Mouse (Mus musculus): ENCODE data around the gene Aida. TPM values are rescaled to one million over a fixed set of nuclear protein-coding genes. Genes with fewer than 3 reads are reported as not detected.
"Not testable (repeated sequence)": the region's sequence is repeated elsewhere in the genome, so short reads cannot be mapped to it uniquely, and the experiment has no call there.

Gene Aida
- polyA plus RNA-seq, 1 experiment from 2014 or later, result 53.6 TPM

DNA sequence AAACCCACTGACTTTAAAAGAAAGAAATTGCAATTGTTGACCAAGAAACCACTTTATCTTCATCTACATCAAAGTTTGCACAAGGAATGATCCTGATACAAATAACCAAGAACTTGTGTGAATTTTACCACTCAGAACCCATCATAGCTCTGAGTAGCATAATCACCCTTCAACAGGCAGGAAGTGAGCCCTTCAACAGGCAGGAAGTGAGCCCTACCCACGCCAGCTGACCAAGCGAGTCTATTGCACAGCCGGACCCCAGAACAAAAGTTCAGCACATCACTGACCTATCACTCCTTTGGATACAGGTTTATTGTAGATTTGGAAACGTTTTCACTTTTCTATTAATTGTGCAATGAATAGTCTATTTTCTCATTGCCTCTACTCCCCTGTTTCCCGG lies 26.1 kb downstream of the Aida start:
- H3K9ac ChIP-seq (replicated peaks); H3K27me3 ChIP-seq; H3K4me2 ChIP-seq (replicated peaks); H3K4me3 ChIP-seq (replicated peaks); ATAC-seq; H3K4me1 ChIP-seq (replicated peaks); H3K27ac ChIP-seq; H3K9me3 ChIP-seq: not testable (repeated sequence)
- H3K36me3 ChIP-seq, result peaks cover 73% of the 10 kb centered on the region
- 92% methylated on average over 5 of the region's 5 CpGs for WGBS

- peaks cover 75% of the 10 kb centered on the region for H3K36me3 ChIP-seq
- H3K4me3 ChIP-seq (replicated peaks), result no peak overlapping the region
- ATAC-seq, result no peak
- no peak overlapping the region for H3K4me2 ChIP-seq (replicated peaks)
- no peaks in the 10 kb centered on the region for H3K4me1 ChIP-seq (replicated peaks)
- H3K27ac ChIP-seq, result no peak overlapping the region
- H3K9me3 ChIP-seq, result no peaks in the 10 kb centered on the region; the same call in 1 of the 2 replicates
- no peak overlapping the region for H3K9ac ChIP-seq (replicated peaks)
- 97% methylated on average over 2 of the region's 2 CpGs for WGBS
- no peaks in the 10 kb centered on the region for H3K27me3 ChIP-seq
Measured at GRCm38 (mm10) chr1:183323923-183324322, 27.5 kb downstream of the Aida start.

DNA sequence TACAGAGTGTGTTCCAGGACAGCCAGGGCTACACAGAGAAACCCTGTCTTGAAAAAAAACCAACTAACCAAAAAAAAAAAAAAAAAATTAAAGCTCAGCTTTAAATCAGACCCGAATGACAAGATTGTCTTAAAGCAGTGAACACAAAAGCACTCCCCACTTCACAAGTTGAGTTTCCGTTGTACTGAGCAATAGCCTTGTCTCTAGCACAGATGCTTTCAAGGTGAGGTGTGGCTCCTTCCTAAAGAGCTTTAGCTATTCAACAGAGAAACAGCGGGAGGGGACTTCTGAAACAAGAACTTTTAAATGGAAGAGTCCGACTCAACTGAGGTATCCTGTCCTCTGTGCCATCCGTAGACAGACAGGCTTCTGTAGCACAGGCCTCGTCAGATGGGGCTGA lies 28.0 kb downstream of the Aida start:
- H3K36me3 ChIP-seq, result peaks cover 75% of the 10 kb centered on the region
- no peak overlapping the region for H3K4me3 ChIP-seq (replicated peaks)
- H3K9ac ChIP-seq (replicated peaks), result no peak overlapping the region
- H3K27me3 ChIP-seq, result no peaks in the 10 kb centered on the region
- ATAC-seq, result no peak
- WGBS, result 96% methylated on average over 6 of the region's 6 CpGs
- no peaks in the 10 kb centered on the region; the same call in 1 of the 2 replicates for H3K9me3 ChIP-seq
- no peak overlapping the region for H3K27ac ChIP-seq
- H3K4me2 ChIP-seq (replicated peaks), result no peak overlapping the region
- no peaks in the 10 kb centered on the region for H3K4me1 ChIP-seq (replicated peaks)

- no peak for ATAC-seq
- Histone ChIP-seq H3K36me3 (peaks cover 78% of the 10 kb centered on the region), H3K9ac (replicated peaks) (no peak overlapping the region), H3K27ac (no peak overlapping the region), H3K27me3 (no peaks in the 10 kb centered on the region), H3K9me3 (no peaks in the 10 kb centered on the region; the same call in 1 of the 2 replicates), H3K4me3 (replicated peaks) (no peak overlapping the region), H3K4me2 (replicated peaks) (no peak overlapping the region), H3K4me1 (replicated peaks) (no peaks in the 10 kb centered on the region)
- WGBS, result 95% methylated on average over 8 of the region's 8 CpGs
Measured at GRCm38 (mm10) chr1:183327171-183327570, 30.8 kb downstream of the Aida start.

DNA sequence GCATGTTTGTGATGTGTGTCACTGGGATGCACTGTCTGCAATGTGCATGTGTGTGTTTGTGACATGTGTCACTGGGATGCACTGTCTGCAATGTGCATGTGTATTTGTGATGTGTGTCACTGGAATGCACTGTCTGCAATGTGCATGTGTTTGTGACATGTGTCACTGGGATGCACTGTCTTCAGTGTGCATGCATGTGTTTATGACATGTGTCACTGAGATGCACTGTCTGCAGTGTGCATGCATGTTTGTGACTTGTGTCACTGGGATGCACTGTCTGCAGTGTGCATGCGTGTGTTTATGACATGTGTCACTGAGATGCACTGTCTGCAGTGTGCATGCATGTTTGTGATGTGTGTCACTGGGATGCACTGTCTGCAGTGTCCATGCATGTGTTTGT lies 46.5 kb downstream of the Aida start:
- WGBS, result 94% methylated on average over 1 of the region's 1 CpGs
- Histone ChIP-seq H3K36me3 (peaks cover 39% of the 10 kb centered on the region), H3K4me1 (replicated peaks) (peaks cover 20% of the 10 kb centered on the region)
- not testable (repeated sequence) for H3K4me3 ChIP-seq (replicated peaks); H3K9ac ChIP-seq (replicated peaks); H3K9me3 ChIP-seq; H3K4me2 ChIP-seq (replicated peaks); H3K27me3 ChIP-seq; H3K27ac ChIP-seq; ATAC-seq

GRCm38 (mm10) chr1:183344886-183345816 lies 48.8 kb downstream of the Aida start:
- Histone ChIP-seq H3K4me2 (replicated peaks) (peak overlapping the region; percentile 95), H3K36me3 (peaks cover 41% of the 10 kb centered on the region), H3K9ac (replicated peaks) (peak overlapping the region; percentile 95), H3K27ac (peak overlapping the region; percentile 86), H3K9me3 (no peaks in the 10 kb centered on the region), H3K27me3 (no peaks in the 10 kb centered on the region), H3K4me1 (replicated peaks) (peaks cover 20% of the 10 kb centered on the region), H3K4me3 (replicated peaks) (peak overlapping the region; percentile 98)
- WGBS, result under 1% methylated on average over 72 of the region's 72 CpGs
- ATAC-seq, result peak; percentile 98

DNA sequence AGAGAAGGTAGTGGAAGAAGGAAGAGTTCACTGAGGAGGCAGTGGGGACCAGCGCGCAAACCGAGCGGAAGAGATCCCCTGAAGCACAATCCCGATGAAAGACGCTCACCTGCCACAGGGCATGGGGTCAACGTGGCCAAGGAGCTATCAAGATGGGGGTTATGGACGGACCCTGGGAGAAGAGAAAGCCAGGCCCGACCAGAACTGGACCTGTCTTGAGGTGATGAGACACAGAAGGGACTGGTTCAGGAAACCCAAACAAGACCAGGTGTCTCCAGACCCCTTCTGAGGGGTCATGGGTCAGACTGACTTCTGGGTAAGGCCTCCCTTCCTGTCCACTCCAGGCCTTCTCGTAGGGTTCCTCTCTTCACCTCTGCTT lies 49.4 kb downstream of the Aida start:
- Histone ChIP-seq H3K9me3 (no peaks in the 10 kb centered on the region), H3K9ac (replicated peaks) (peak overlapping the region; percentile 95), H3K4me3 (replicated peaks) (peak overlapping the region; percentile 98), H3K4me2 (replicated peaks) (peak overlapping the region; percentile 95), H3K36me3 (peaks cover 40% of the 10 kb centered on the region), H3K27me3 (no peaks in the 10 kb centered on the region), H3K27ac (peak overlapping the region; percentile 86), H3K4me1 (replicated peaks) (peaks cover 20% of the 10 kb centered on the region)
- WGBS, result 9% methylated on average over 10 of the region's 10 CpGs
- ATAC-seq, result no peak; the same call in 1 of the 2 replicates

DNA sequence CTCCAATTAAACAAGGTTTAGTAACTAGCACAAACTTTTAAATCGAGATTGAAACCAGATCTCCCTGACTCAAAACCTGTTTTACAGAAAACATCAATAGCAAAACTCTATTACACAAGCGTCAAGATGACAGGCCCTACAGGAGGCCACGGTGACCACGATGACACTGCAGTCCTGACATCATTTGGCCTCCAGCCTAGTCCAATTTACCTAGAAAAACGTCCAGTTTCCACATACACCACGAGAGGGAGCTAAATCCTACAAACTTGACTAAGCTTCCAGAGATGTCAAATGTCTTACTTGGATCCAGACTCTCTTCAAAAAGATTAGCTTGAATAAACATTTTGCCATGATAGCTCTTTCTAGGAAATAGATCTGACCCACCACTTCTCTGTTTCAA lies 53.5 kb downstream of the Aida start:
- Histone ChIP-seq H3K36me3 (peaks cover 56% of the 10 kb centered on the region), H3K27me3 (no peaks in the 10 kb centered on the region)

GRCm38 (mm10) chr1:183358901-183359300 lies 62.5 kb downstream of the Aida start:
- Histone ChIP-seq H3K27ac (no peak overlapping the region), H3K9me3 (no peaks in the 10 kb centered on the region), H3K27me3 (no peaks in the 10 kb centered on the region), H3K9ac (replicated peaks) (no peak overlapping the region), H3K36me3 (peaks cover 81% of the 10 kb centered on the region), H3K4me2 (replicated peaks) (no peak overlapping the region), H3K4me3 (replicated peaks) (no peak overlapping the region), H3K4me1 (replicated peaks) (no peaks in the 10 kb centered on the region)
- ATAC-seq, result no peak
- WGBS, result 92% methylated on average over 3 of the region's 3 CpGs

More for the DNA sequence above, 53.5 kb downstream of the Aida start:
- no peak overlapping the region for H3K27ac ChIP-seq
- no peaks in the 10 kb centered on the region for H3K9me3 ChIP-seq
- no peak overlapping the region for H3K4me2 ChIP-seq (replicated peaks)
- no peak for ATAC-seq
- peaks cover 17% of the 10 kb centered on the region for H3K4me1 ChIP-seq (replicated peaks)
- 26% methylated on average over 6 of the region's 6 CpGs for WGBS
- H3K4me3 ChIP-seq (replicated peaks), result no peak overlapping the region
- no peak overlapping the region for H3K9ac ChIP-seq (replicated peaks)

- H3K27ac ChIP-seq, result no peak overlapping the region
- peaks cover 64% of the 10 kb centered on the region for H3K36me3 ChIP-seq
- no peaks in the 10 kb centered on the region for H3K27me3 ChIP-seq
- no peak overlapping the region for H3K4me2 ChIP-seq (replicated peaks)
- 0 out of 2 replicates have a peak, but pooled peaks cover 3% of the 10 kb centered on the region for H3K4me1 ChIP-seq (replicated peaks)
- no peak for ATAC-seq
- H3K9me3 ChIP-seq, result no peaks in the 10 kb centered on the region
- no peak overlapping the region for H3K9ac ChIP-seq (replicated peaks)
- H3K4me3 ChIP-seq (replicated peaks), result no peak overlapping the region
- WGBS, result 95% methylated on average over 5 of the region's 5 CpGs
Measured at GRCm38 (mm10) chr1:183362301-183362700, 65.9 kb downstream of the Aida start.

- H3K9me3 ChIP-seq, result no peaks in the 10 kb centered on the region
- WGBS, result 86% methylated on average over 14 of the region's 14 CpGs
- ATAC-seq, result no peak
- H3K27ac ChIP-seq, result no peak overlapping the region
- no peak overlapping the region for H3K4me3 ChIP-seq (replicated peaks)
- no peaks in the 10 kb centered on the region for H3K27me3 ChIP-seq
- H3K4me1 ChIP-seq (replicated peaks), result peaks cover 8% of the 10 kb centered on the region
- no peak overlapping the region for H3K9ac ChIP-seq (replicated peaks)
- H3K4me2 ChIP-seq (replicated peaks), result no peak overlapping the region
- H3K36me3 ChIP-seq, result peaks cover 58% of the 10 kb centered on the region
Measured at GRCm38 (mm10) chr1:183362729-183363576, 66.6 kb downstream of the Aida start.

GRCm38 (mm10) chr1:183363577-183363867 lies 67.1 kb downstream of the Aida start:
- Histone ChIP-seq H3K27me3 (no peaks in the 10 kb centered on the region), H3K4me2 (replicated peaks) (no peak overlapping the region), H3K36me3 (peaks cover 52% of the 10 kb centered on the region), H3K4me3 (replicated peaks) (no peak overlapping the region), H3K27ac (no peak overlapping the region), H3K9ac (replicated peaks) (no peak overlapping the region), H3K4me1 (replicated peaks) (peaks cover 13% of the 10 kb centered on the region), H3K9me3 (no peaks in the 10 kb centered on the region)
- WGBS, result 95% methylated on average over 5 of the region's 5 CpGs
- ATAC-seq, result no peak
